Mouse (Mus musculus): ENCODE results near the gene Olig3.
"Not testable (repeated sequence)": the region's sequence is repeated elsewhere in the genome, so short reads cannot be mapped to it uniquely, and the experiment has no call there.

Gene Olig3

DNA sequence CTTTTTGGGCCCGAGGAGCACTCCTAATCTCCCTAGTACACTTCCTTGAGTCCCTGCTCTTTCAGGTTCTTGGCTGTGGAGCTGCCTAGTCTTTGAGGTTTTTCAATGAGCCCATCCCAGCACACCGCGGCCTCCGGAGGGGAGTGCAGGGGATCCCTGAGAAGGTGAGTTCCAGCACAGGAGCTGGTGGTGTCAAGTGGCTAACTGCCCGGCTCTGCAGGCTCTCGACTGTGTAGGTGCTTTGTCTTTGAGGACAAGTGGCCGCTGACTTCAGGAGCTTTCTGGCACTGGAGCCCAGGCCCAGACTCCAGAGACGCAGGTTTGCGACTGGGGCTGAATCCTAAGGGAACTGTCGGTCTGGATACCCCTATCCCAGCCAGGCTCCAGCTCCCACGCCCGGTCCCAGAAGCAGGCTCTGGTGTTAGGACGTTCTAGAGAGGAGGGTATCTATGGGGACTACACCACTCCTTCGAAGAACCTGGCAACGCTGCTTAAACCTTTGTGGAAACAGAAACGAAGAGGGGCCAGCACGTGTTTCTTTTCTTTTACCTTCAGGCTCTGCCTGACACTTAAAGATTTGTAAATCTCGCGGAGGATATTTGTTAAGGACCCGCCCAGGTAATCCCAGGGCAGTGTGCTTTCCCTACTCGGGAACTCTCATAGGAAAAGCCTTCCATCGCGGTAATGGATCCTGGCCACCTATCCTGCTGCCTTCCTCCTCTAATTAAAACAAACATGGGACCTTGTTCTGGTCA, 5.4 kb downstream of the Olig3 start:
- DNase-seq (ENCODE audit: extremely low read depth, insufficient read length, low spot score), result no peak

DNA sequence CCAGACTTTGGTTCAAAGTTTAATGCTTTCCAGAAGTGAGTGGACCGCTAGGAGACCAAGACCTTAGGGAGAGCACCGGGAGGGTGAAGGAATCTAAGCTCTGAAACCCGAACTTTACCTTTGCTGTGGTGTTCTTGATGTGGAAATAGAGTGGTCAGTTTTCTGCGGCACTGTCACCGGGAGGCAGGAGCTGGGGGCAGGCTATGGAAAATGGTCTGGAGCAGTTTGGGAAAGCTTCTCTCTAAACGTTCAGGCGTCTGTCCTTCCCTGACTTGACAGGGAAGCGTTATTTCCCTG, 5.9 kb downstream of the Olig3 start:
- DNase-seq (ENCODE audit: extremely low read depth, insufficient read length, low spot score), result no peak

DNA sequence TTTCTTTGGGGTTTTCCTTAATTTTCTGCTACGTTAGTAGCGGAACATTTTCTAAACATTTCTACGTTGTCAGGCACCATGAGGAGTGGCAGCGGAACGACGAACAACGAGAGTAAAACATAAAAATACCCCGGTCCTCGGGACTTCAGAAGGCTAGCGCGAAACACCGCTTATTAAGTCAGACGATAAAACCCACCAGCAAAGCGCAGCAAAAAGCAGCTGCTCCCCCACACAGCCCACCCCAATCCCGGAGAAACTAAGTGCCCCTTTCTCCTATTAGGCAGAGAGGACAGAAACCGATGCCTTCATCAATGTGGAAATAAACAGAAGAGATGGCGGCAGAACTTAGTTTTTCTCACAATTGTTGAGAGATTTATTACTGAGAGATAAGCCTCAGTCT, 6.5 kb downstream of the Olig3 start:
- no peak for DNase-seq (ENCODE audit: extremely low read depth, insufficient read length, low spot score)

- no peak for DNase-seq (ENCODE audit: extremely low read depth, insufficient read length, low spot score)
Observed at GRCm38 (mm10) chr10:19363365-19363764, 7.0 kb downstream of the Olig3 start.

DNA sequence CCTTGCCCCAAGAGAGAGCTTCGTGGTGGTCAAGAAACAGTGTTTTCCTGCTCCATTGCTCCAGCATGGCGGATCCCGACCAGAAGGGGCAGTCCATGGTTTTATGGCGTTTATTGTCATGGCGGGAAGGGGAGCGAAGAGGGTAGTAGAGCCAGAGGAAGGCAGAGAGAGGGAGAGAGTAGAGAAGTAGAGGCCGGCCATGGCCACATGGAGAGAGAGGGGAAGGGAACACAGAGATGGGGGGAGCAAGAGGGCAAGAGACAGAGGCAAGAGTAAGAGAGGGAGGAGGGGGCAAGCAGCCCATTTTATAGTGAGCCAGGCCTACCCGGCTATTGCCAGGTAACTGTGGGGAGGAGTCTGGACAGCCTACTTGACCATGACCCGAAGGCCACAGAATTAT, 12.8 kb downstream of the Olig3 start:
- DNase-seq (ENCODE audit: extremely low read depth, insufficient read length, low spot score), result no peak

GRCm38 (mm10) chr10:19370146-19370545, 13.8 kb downstream of the Olig3 start:
- DNase-seq (ENCODE audit: extremely low read depth, insufficient read length, low spot score), result no peak

DNA sequence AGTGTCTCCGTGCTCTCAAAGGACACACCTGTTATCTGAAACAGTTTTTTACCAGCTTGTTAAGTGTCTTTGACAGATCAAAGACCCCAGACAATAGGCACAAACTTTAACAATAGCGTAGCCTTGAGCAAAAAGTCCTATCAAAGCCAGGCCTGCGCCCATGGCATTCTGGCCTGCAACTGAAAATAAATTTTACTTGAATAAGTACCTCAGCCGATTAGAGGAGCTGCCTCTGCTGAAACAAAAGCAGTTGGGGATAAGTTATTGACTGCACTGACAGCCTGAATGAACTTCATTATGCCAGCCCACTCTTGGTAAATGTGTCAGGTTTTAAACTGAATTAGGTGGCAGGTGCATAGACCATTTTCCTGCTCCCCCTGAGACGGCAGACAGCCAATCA, 15.9 kb downstream of the Olig3 start:
- DNase-seq (ENCODE audit: extremely low read depth, insufficient read length, low spot score), result no peak

GRCm38 (mm10) chr10:19373797-19374196, 17.5 kb downstream of the Olig3 start:
- no peak for DNase-seq (ENCODE audit: extremely low read depth, insufficient read length, low spot score)

DNA sequence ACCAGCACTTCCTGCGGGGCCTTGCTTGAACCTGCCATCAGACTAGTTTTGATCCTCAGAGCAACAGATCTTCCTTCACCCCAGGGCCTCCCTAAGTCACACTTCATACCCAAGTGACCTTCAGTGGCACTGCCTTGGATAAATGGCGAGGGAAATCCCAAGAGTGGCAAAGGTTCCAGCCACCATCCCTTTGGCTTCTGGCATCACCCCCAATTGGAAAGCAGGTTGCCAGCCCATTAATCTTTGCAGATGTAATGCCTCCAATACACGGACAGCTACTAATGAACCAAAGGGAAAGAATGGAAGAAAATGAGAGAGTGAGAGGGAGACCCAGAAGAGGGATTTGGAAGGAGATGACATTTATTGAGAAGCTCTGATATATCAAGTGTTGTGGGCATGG, 18.0 kb downstream of the Olig3 start:
- no peak for DNase-seq (ENCODE audit: extremely low read depth, insufficient read length, low spot score)

DNA sequence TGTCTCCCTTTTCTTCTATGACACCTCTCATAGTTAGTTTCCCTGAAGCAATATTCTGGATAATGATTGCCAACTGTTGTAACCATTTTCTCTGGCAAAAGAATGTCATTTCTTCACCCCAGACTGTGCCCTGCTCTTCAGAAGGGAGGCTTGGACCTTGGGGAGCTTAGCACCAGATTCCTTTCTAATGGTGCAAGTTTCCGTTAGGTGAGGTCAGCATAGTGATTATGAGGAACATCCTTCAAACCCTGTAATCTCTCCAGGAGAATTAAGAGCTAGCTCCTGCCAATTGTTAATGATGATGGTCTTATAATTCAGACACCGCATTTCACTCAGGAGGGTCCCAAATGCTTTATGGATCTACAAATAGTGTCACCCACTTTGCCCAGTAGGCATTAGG, 19.5 kb downstream of the Olig3 start:
- no peak for DNase-seq (ENCODE audit: extremely low read depth, insufficient read length, low spot score)

- not testable (repeated sequence) for DNase-seq (ENCODE audit: extremely low read depth, insufficient read length, low spot score)
Observed at GRCm38 (mm10) chr10:19380971-19381370, 24.6 kb downstream of the Olig3 start.

GRCm38 (mm10) chr10:19384176-19384575, 27.8 kb downstream of the Olig3 start:
- no peak for DNase-seq (ENCODE audit: extremely low read depth, insufficient read length, low spot score)

GRCm38 (mm10) chr10:19391819-19392218, 35.5 kb downstream of the Olig3 start:
- DNase-seq (ENCODE audit: extremely low read depth, insufficient read length, low spot score), result no peak

GRCm38 (mm10) chr10:19396485-19397137, 40.3 kb downstream of the Olig3 start:
- no peak for DNase-seq (ENCODE audit: extremely low read depth, insufficient read length, low spot score)

DNA sequence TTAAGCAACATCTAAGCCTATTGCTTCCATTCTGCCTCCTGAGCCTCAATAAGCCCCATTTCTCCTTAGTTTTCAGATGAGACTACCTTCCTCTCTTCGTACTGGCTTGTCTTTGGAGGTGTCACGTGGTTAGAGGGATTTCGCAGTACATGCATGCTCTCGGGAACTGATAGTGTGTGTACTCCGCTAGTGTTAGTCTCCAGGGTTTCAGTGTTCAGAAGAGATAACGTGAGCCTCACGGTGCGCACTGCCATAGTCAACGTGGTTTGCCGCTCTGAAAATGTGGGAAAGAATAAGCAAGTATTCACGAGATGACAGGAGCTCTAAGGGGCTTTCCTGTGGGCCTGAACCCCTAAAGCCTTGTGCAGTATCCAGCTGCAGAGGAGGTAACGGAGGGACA, 41.1 kb downstream of the Olig3 start:
- DNase-seq (ENCODE audit: extremely low read depth, insufficient read length, low spot score), result no peak

GRCm38 (mm10) chr10:19401136-19401535, 44.8 kb downstream of the Olig3 start:
- no peak for DNase-seq (ENCODE audit: extremely low read depth, insufficient read length, low spot score)

GRCm38 (mm10) chr10:19404401-19404800, 48.1 kb downstream of the Olig3 start:
- no peak for DNase-seq (ENCODE audit: extremely low read depth, insufficient read length, low spot score)

- DNase-seq (ENCODE audit: extremely low read depth, insufficient read length, low spot score), result no peak
Observed at GRCm38 (mm10) chr10:19405959-19406358, 49.6 kb downstream of the Olig3 start.

DNA sequence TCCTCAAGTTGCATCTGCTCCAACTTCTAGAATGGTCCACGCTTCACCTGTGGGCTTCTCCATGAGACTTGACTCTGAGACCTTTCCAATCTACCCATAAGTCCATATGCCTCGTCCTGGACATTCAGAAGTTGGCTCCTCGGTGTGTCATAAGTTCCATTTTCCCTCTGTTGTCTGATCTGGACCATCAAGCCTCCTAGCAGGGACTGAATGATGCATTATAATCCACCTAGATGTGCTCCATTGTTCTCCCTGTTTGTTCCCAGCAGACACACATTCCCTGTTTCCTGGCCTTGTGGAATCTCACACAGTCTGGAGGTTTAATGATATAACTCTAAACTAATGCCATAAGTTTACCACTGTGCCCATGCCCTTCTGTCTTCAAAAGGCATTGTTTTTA, 50.8 kb downstream of the Olig3 start:
- DNase-seq (ENCODE audit: extremely low read depth, insufficient read length, low spot score), result no peak
